Mouse (Mus musculus) midbrain, embryonic 12.5 days (tissue): ENCODE measurements around the gene Bcl2l1. TPM values are rescaled to one million over a fixed set of nuclear protein-coding genes. Genes with fewer than 3 reads are reported as not detected.

ENCODE experiments used
- ATAC-seq: fragments of 200-750 bp; cut with Nextera tagmentation; 2 replicates; pipeline ENCODE4 v1.8.0; 2017; ENCODE audit warnings: low read depth, moderate TSS enrichment, moderate library complexity; ENCODE audit not compliant: low FRiP score
- H3K27ac ChIP-seq: fragments of 300-500 bp; sonication (generic); replicated peaks from 2 replicates; pipeline ENCODE4 v1.5.1; 2016; ENCODE audit warnings: mild to moderate bottlenecking
- H3K27me3 ChIP-seq: fragments of 300-500 bp; sonication (generic); 2 replicates; pipeline ENCODE4 v1.6.1; 2016; ENCODE audit warnings: mild to moderate bottlenecking
- H3K36me3 ChIP-seq: fragments of 300-500 bp; sonication (generic); 2 replicates; pipeline ENCODE4 v1.6.1; 2016
- H3K4me1 ChIP-seq: fragments of 300-500 bp; sonication (generic); 2 replicates; pipeline ENCODE4 v1.6.1; 2016
- H3K4me2 ChIP-seq: fragments of 300-500 bp; sonication (generic); replicated peaks from 2 replicates; pipeline ENCODE4 v1.6.1; 2016; ENCODE audit warnings: mild to moderate bottlenecking, moderate library complexity
- H3K4me3 ChIP-seq: fragments of 300-500 bp; sonication (generic); 2 replicates; pipeline ENCODE4 v1.5.1; 2016; ENCODE audit warnings: mild to moderate bottlenecking
- H3K9ac ChIP-seq: fragments of 300-500 bp; sonication (generic); replicated peaks from 2 replicates; pipeline ENCODE4 v1.6.1; 2016; ENCODE audit warnings: mild to moderate bottlenecking, moderate library complexity
- H3K9me3 ChIP-seq: fragments of 300-500 bp; sonication (generic); 2 replicates; pipeline ENCODE4 v1.6.1; 2016; ENCODE audit warnings: mild to moderate bottlenecking
- WGBS: fragments of 180-500 bp; shearing (Covaris S2); methylation state at CpG from one replicate; pipeline ENCODE4 v1.1.7; 2016; 5-methylcytosine and 5-hydroxymethylcytosine counted together
- polyA plus RNA-seq: library from polyadenylated mRNA; unstranded; fragments of >200 nt; fragmentation: Nextera tagmentation; extraction: Ambion mirVana; gene quantifications from 2 replicates; pipeline ENCODE4 v1.2.1, GENCODE M21; 2016

Bcl2l1 gene
- polyA plus RNA-seq, 1 experiment from 2014 or later, result 156 TPM

DNA sequence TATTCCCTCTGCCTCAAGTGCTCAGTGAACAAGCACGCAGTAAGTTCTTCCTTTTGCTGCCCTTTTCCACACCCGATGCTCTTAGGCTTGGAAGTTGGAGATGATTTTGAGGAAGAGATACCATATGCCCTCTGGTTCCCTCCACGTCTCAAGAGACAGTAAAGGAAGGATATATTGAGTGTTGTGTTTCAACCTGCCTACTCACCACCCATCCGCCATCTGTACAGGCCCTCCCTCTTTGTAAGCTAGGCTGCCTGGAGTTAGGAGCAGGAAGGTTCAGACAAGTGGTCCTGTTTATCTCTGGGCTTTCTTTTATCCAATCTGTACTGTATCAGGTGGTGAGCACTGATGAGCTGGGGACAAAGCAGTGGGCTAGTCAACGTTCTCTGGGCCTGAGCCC is 38.1 kb downstream of the Bcl2l1 start:
- H3K36me3 ChIP-seq, result peaks cover 3% of the 10 kb centered on the region; the same call in 1 of the 2 replicates
- no peaks in the 10 kb centered on the region for H3K27me3 ChIP-seq
- no peak for ATAC-seq

DNA sequence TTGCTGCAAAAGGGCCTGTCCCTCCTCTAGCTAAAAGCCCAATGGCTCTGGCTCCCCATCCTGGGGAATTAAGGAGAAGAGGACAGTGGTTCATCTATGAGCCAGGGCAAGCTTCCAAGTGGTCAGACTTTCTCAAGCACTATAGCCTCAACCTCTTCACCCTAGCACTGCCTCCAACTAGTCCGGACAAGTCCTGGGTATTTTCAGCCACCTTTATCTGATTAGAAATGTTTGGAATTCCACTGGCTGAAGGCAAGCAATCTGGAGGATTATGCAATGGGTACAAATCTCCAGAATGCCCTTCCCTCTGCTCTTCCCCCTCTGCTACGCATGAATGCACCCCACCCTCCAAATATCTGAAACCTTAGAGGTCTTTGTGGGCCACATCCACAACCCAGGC is 39.1 kb downstream of the Bcl2l1 start:
- no peak overlapping the region for H3K4me2 ChIP-seq
- H3K27me3 ChIP-seq, result no peaks in the 10 kb centered on the region
- 45% methylated on average over 2 of the region's 2 CpGs for WGBS
- H3K4me1 ChIP-seq, result peaks cover 10% of the 10 kb centered on the region
- H3K27ac ChIP-seq, result no peak overlapping the region
- ATAC-seq, result no peak
- no peaks in the 10 kb centered on the region for H3K9me3 ChIP-seq
- no peak overlapping the region for H3K9ac ChIP-seq
- H3K4me3 ChIP-seq, result no peak overlapping the region
- peaks cover 3% of the 10 kb centered on the region; the same call in 1 of the 2 replicates for H3K36me3 ChIP-seq

More for the DNA sequence above, 38.1 kb downstream of the Bcl2l1 start:
- Histone ChIP-seq H3K4me2 (no peak overlapping the region), H3K9ac (no peak overlapping the region), H3K9me3 (no peaks in the 10 kb centered on the region), H3K4me1 (peaks cover 10% of the 10 kb centered on the region), H3K4me3 (no peak overlapping the region), H3K27ac (no peak overlapping the region)
- WGBS, result 91% methylated on average over 5 of the region's 5 CpGs

DNA sequence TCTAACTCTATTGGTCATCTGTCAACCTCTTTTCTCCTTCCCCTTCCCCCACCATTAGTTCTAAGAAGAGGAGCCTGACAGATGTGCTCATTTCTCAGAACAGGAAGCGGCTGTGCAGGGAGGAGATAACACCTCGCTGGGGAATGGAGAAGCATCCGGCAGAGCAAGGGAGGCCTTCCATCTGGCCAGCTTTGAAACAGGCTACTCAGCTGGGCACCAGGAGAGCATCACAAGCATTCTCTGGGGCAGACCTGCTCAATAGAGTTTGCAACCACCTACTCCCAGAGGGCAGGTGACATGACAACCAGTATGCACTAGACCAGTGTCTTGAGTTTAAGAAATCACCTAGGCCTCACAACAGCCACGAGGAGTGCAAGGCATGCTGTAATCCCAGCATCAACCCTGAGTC is 41.9 kb downstream of the Bcl2l1 start:
- H3K4me2 ChIP-seq, result no peak overlapping the region
- peaks cover 3% of the 10 kb centered on the region; the same call in 1 of the 2 replicates for H3K36me3 ChIP-seq
- H3K27me3 ChIP-seq, result no peaks in the 10 kb centered on the region
- ATAC-seq, result no peak
- H3K9ac ChIP-seq, result no peak overlapping the region
- H3K9me3 ChIP-seq, result no peaks in the 10 kb centered on the region
- peak overlapping the region; percentile 25; the same call in 1 of the 2 replicates for H3K27ac ChIP-seq
- H3K4me1 ChIP-seq, result peaks cover 10% of the 10 kb centered on the region
- no peak overlapping the region for H3K4me3 ChIP-seq
- 70% methylated on average over 4 of the region's 4 CpGs for WGBS

DNA sequence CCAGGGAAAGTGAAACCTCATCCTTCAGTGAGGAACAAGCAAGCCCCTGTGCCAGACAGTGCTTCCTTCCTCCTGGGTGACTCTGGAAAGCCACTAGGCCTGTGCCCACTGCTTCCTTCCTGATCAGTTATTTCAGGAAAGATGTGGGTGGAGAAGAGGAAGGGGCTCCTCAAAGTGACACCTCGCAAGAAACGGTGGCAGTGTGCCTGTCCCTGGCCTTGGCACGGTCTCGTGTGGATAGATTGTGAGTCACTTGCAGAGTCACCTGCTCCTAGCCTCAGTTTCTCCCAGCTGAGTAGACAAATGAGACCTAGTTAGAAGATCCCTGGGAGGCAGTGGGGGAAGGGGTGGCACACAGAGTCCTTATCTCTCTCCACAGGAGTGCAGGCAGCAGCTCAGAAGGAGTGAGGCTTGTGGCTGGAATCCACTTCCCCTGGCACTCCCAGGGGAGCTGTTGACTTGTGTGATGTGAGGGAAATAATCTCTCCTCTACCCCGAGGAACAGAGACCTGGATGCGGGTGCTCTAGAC is 42.6 kb downstream of the Bcl2l1 start:
- Histone ChIP-seq H3K27ac (0 out of 2 replicates have a peak overlapping the region, but pooled peaks have one; percentile 25), H3K9ac (no peak overlapping the region), H3K36me3 (peaks cover 3% of the 10 kb centered on the region; the same call in 1 of the 2 replicates), H3K4me1 (peaks cover 10% of the 10 kb centered on the region), H3K4me2 (no peak overlapping the region), H3K27me3 (no peaks in the 10 kb centered on the region), H3K9me3 (no peaks in the 10 kb centered on the region), H3K4me3 (no peak overlapping the region)
- WGBS, result 68% methylated on average over 6 of the region's 6 CpGs
- ATAC-seq, result no peak

DNA sequence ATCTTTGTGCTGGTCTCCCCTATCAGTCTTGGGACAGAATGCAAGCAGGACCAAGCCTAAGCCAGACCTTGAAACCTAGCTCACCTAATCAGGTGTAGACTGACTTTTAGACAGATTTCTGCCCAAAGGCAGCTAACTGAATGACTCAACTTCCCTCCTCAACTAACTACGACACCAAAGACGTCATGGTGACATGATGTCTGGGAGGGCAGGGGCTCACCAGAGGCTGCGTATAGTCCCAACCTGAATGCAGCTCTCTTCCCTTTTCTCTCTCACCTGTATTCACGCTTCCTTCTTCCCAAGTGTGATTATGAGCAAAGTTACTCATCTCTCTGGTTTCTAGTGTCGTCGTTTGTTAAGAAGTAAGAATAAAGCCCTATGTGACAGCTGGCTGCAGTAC is 44.0 kb downstream of the Bcl2l1 start:
- Histone ChIP-seq H3K4me1 (peaks cover 10% of the 10 kb centered on the region), H3K9ac (no peak overlapping the region), H3K4me3 (no peak overlapping the region), H3K4me2 (no peak overlapping the region), H3K36me3 (peaks cover 3% of the 10 kb centered on the region; the same call in 1 of the 2 replicates), H3K9me3 (no peaks in the 10 kb centered on the region), H3K27ac (no peak overlapping the region), H3K27me3 (no peaks in the 10 kb centered on the region)
- no peak for ATAC-seq
- WGBS, result 92% methylated on average over 6 of the region's 6 CpGs

DNA sequence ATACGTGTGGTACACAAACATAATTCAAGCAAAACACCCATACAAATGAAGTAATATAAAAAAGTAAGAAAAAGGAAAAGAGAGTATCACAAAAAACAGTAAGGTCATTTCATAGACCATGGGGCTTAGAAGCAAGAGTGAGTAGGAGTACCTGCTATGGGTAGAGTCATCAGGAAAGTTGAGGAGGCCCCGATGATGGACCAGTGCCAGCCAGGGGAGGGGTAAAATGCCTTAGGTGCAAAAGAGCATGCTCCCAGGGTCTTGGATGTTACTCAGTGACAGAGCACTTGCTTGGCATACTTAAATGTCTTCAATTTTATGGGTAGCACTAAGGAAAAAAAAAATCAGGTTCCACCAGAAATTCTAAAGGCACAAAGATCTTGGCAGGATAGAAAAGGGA is 44.4 kb downstream of the Bcl2l1 start:
- no peak overlapping the region for H3K4me2 ChIP-seq
- no peaks in the 10 kb centered on the region for H3K27me3 ChIP-seq
- peaks cover 6% of the 10 kb centered on the region; the same call in 1 of the 2 replicates for H3K36me3 ChIP-seq
- no peaks in the 10 kb centered on the region for H3K9me3 ChIP-seq
- no peak overlapping the region for H3K9ac ChIP-seq
- no peak for ATAC-seq
- WGBS, result 93% methylated on average over 2 of the region's 2 CpGs
- no peak overlapping the region for H3K27ac ChIP-seq
- H3K4me1 ChIP-seq, result peaks cover 10% of the 10 kb centered on the region
- no peak overlapping the region for H3K4me3 ChIP-seq

DNA sequence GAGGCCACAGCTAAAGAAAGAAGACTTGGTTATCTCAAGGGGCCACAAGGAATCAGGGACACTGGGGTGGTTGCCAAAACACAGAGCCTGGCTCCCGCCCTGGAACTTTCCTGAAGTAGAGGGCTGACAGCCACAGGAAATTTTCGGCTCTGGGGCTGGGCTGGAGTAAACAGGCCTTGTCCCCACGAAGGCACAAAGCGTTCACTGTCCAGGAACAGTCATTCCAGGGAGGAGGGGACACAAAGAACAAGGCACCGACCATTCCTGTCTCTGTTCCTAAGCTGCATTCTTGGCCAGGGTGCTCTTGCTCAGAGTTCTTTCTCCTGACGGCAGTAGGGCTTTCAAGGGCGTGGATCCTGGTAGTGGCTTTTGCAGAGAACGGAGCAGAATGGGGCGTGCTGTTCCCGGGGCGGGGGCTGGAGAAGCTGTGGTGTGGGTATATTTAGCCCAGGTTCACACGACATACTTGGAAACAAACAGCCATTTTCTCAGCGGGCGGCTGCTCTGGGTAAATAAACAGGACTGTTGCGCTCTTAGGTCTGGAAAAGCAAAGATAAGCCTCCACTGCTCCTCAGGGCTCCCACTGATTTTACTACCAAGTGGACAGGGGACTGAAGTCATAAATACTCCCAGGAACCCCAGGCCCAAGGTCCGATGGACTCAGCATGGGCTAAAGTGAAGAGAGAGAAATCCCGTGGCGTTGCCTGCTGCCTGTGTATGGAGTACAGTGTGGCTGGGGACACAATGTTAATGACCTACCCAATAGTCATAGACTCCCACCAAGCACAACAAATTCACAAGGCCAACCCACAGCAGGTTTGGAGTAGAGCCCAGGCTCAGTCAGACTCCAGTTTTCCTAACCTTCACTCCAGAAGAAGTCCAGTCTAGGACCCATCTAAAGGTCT is 45.8 kb downstream of the Bcl2l1 start:
- no peak overlapping the region for H3K27ac ChIP-seq
- H3K4me2 ChIP-seq, result no peak overlapping the region
- H3K4me1 ChIP-seq, result peaks cover 10% of the 10 kb centered on the region
- no peak for ATAC-seq
- H3K9ac ChIP-seq, result no peak overlapping the region
- H3K36me3 ChIP-seq, result peaks cover 17% of the 10 kb centered on the region
- H3K27me3 ChIP-seq, result no peaks in the 10 kb centered on the region
- H3K9me3 ChIP-seq, result no peaks in the 10 kb centered on the region
- no peak overlapping the region for H3K4me3 ChIP-seq
- 83% methylated on average over 18 of the region's 18 CpGs for WGBS

DNA sequence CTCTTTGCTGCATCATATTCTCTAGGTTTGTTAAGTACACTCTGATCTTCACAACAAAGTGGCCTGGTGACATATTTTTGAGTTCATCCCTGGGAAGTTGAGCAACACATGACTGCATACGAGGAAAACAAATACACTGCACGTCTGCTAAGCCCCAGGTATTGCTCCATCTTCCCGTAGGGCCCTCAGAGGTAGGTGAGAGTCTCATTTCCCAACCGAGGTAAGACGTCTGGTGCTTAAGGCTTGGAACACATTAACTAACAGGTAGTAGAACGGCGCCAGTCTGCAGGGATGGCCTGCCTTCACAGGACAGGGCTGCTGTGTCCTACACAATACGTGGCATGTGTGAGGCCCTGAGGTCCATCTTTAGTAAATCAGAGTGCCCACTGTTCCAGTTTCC is 46.9 kb downstream of the Bcl2l1 start:
- no peak overlapping the region for H3K27ac ChIP-seq

DNA sequence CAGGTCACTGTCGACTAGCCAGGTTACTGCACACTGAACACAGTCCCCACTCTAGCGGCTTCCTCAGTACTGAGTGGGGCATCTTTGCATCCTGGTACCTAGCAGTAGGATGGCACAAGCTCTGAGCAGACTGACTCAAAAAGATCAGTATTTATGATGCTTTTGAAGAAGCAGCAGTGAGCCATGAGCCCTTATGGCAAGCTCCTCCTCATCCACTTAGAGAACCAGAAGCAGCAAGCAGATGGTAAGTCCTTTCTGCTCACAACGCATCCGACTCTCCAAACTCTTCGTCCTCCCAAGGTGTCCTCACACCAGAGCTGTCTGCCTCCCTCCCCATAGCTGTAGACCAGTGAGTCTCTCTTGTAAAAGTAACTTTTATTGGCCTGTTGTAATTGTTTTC is 48.3 kb downstream of the Bcl2l1 start:
- Histone ChIP-seq H3K4me2 (no peak overlapping the region), H3K9me3 (no peaks in the 10 kb centered on the region), H3K4me1 (no peaks in the 10 kb centered on the region), H3K4me3 (no peak overlapping the region), H3K9ac (no peak overlapping the region), H3K36me3 (peaks cover 25% of the 10 kb centered on the region), H3K27ac (no peak overlapping the region), H3K27me3 (no peaks in the 10 kb centered on the region)
- 93% methylated on average over 5 of the region's 5 CpGs for WGBS
- no peak for ATAC-seq

More for the DNA sequence above, 46.9 kb downstream of the Bcl2l1 start:
- Histone ChIP-seq H3K9me3 (no peaks in the 10 kb centered on the region), H3K4me3 (no peak overlapping the region), H3K36me3 (peaks cover 20% of the 10 kb centered on the region), H3K9ac (no peak overlapping the region), H3K27me3 (no peaks in the 10 kb centered on the region), H3K4me2 (no peak overlapping the region), H3K4me1 (peaks cover 7% of the 10 kb centered on the region; the same call in 1 of the 2 replicates)
- WGBS, result 95% methylated on average over 8 of the region's 8 CpGs
- no peak for ATAC-seq

DNA sequence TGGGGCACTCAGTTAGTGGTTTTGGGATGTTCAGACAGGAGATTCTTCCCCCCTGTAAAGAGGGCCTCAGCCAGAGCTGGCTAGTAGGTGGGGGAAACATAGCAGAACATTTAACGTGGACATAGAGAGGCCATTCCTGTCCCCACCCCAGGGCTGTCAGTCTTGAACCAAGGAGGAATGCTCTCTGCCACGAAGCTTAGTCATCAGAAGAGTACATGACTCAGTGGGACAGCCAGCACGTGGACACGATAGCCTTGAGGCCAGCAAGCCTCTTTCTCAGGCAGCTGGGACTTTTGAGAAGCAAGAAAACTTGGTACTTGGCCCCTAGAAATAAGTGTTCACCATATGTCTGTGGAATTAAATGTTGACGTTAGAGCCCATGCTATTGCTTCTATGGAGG is 48.9 kb downstream of the Bcl2l1 start:
- Histone ChIP-seq H3K27me3 (no peaks in the 10 kb centered on the region), H3K36me3 (peaks cover 27% of the 10 kb centered on the region), H3K4me2 (no peak overlapping the region), H3K4me3 (no peak overlapping the region), H3K4me1 (no peaks in the 10 kb centered on the region), H3K27ac (no peak overlapping the region), H3K9me3 (no peaks in the 10 kb centered on the region), H3K9ac (no peak overlapping the region)
- ATAC-seq, result no peak
- 91% methylated on average over 5 of the region's 5 CpGs for WGBS

DNA sequence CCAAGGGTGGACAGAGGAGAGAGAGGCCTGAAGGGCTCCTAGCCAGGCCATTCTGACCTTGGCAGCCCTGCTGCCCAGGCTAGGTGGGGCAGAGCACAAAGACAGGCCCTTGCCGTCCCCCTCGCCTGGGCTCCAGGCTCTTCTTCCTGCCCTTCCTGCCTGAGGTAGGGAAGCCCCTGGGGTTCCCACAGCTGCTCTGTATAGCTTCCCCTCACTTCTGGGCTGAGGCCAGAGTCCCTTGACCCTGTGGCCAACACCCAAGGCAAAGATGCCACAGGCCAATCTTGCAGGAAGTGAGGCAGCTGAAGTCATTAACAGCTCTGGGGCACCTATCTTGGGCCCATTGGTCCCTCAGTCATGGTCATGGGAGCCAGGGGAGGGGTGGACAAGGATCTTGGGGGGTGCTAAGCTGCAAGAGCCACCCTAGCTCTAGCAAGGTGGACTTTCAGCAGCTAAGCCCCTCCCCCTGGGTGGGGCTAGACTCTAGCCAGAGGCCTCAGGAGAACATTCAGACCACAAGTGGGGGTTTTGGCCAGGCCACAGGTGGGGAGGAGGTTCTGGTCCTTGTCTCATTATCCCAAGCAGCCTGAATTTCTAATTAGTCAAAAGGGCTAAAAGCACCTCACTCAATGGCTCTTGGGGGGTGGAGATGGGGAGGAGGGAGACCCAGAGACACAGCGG is 50.4 kb downstream of the Bcl2l1 start:
- peaks cover 30% of the 10 kb centered on the region for H3K36me3 ChIP-seq
- H3K27ac ChIP-seq, result no peak overlapping the region
- no peak for ATAC-seq
- no peak overlapping the region for H3K4me2 ChIP-seq
- H3K9ac ChIP-seq, result no peak overlapping the region
- H3K27me3 ChIP-seq, result no peaks in the 10 kb centered on the region
- H3K9me3 ChIP-seq, result no peaks in the 10 kb centered on the region
- 93% methylated on average over 3 of the region's 3 CpGs for WGBS
- no peak overlapping the region for H3K4me3 ChIP-seq
- no peaks in the 10 kb centered on the region for H3K4me1 ChIP-seq

DNA sequence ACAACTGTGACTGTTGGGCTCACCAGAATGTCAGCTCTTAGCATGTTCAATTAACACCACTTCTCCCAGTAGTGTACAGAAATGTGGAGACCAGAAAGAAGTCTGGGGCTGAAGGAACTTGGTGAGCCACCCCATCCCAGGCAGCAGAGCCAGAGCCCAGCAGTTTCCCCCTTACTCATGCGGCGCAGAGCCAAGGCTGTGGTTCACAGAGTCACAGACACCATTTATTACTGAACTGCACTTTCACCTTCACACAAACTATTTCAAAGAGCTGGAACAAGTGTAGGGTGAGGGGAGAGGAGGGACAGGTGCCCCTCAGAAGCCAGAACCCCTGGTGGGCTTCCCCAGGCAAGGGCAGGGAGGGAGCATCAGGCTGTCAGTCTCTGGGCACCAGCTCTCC is 51.1 kb downstream of the Bcl2l1 start:
- Histone ChIP-seq H3K9ac (no peak overlapping the region), H3K4me2 (no peak overlapping the region), H3K27ac (no peak overlapping the region), H3K27me3 (no peaks in the 10 kb centered on the region), H3K4me3 (no peak overlapping the region), H3K36me3 (peaks cover 30% of the 10 kb centered on the region), H3K9me3 (no peaks in the 10 kb centered on the region), H3K4me1 (no peaks in the 10 kb centered on the region)
- ATAC-seq, result no peak
- WGBS, result 96% methylated on average over 2 of the region's 2 CpGs
